Mouse (Mus musculus): ENCODE measurements around the gene Akr1a1. TPM values are rescaled to one million over a fixed set of nuclear protein-coding genes. Genes with fewer than 3 reads are reported as not detected.

The Akr1a1 gene
- polyA plus RNA-seq, 1 experiment: 737 TPM

- no peak overlapping the region for H3K4me3 ChIP-seq (ENCODE audit: insufficient read depth, poor library complexity, severe bottlenecking)
- H3K79me3 ChIP-seq (ENCODE audit: low read depth): peaks cover 14% of the 10 kb centered on the region
- H3ac ChIP-seq (ENCODE audit: control insufficient read depth, insufficient read length, low read depth): no peak overlapping the region
- H3K27me3 ChIP-seq (ENCODE audit: control insufficient read depth, insufficient read depth, insufficient read length): no peaks in the 10 kb centered on the region
- peaks cover 15% of the 10 kb centered on the region for H3K79me2 ChIP-seq (ENCODE audit: control insufficient read depth, insufficient read depth)
- no peak for TF ChIP-seq FOSL1 (IDR thresholded peaks at IDR 0.05; ENCODE audit: insufficient read depth, low read length, poor library complexity, severe bottlenecking)
- no peak for TF ChIP-seq MYOD1 (IDR thresholded peaks at IDR 0.05; ENCODE audit: control insufficient read depth, insufficient read length, low read depth)
- no peak for TF ChIP-seq USF1 (IDR thresholded peaks at IDR 0.05; ENCODE audit: low read depth)
- no peak for TF ChIP-seq CTCF (IDR thresholded peaks at IDR 0.05; ENCODE audit: control insufficient read depth, insufficient read depth, insufficient read length)
- TF ChIP-seq MAX (IDR thresholded peaks at IDR 0.05): no peak
- TF ChIP-seq MYOG (IDR thresholded peaks at IDR 0.05; ENCODE audit: control insufficient read depth, extremely low read depth, insufficient read length): no peak
- no peak for TF ChIP-seq CEBPB (IDR thresholded peaks at IDR 0.05; ENCODE audit: low read depth)
- H3K36me3 ChIP-seq (ENCODE audit: control insufficient read depth, insufficient read depth): no peaks in the 10 kb centered on the region
Measured at GRCm38 (mm10) chr4:116655100-116655499, 3.6 kb upstream of the Akr1a1 start.

- no peak overlapping the region for H3ac ChIP-seq (ENCODE audit: control insufficient read depth, insufficient read length, low read depth)
- H3K79me3 ChIP-seq (ENCODE audit: low read depth): peaks cover 31% of the 10 kb centered on the region
- H3K4me3 ChIP-seq (ENCODE audit: insufficient read depth, poor library complexity, severe bottlenecking): no peak overlapping the region
- H3K27me3 ChIP-seq (ENCODE audit: control insufficient read depth, insufficient read depth, insufficient read length): no peaks in the 10 kb centered on the region
- TF ChIP-seq MYOD1 (IDR thresholded peaks at IDR 0.05; ENCODE audit: control insufficient read depth, insufficient read length, low read depth): no peak
- no peak for TF ChIP-seq MAX (IDR thresholded peaks at IDR 0.05)
- no peak for TF ChIP-seq CTCF (IDR thresholded peaks at IDR 0.05; ENCODE audit: control insufficient read depth, insufficient read depth, insufficient read length)
- no peak for TF ChIP-seq MYOG (IDR thresholded peaks at IDR 0.05; ENCODE audit: control insufficient read depth, extremely low read depth, insufficient read length)
- no peak for TF ChIP-seq FOSL1 (IDR thresholded peaks at IDR 0.05; ENCODE audit: insufficient read depth, low read length, poor library complexity, severe bottlenecking)
- TF ChIP-seq CEBPB (IDR thresholded peaks at IDR 0.05; ENCODE audit: low read depth): no peak
- no peak for TF ChIP-seq USF1 (IDR thresholded peaks at IDR 0.05; ENCODE audit: low read depth)
- peaks cover 12% of the 10 kb centered on the region for H3K36me3 ChIP-seq (ENCODE audit: control insufficient read depth, insufficient read depth)
- peaks cover 34% of the 10 kb centered on the region for H3K79me2 ChIP-seq (ENCODE audit: control insufficient read depth, insufficient read depth)
Measured at GRCm38 (mm10) chr4:116653228-116653627, 1.7 kb upstream of the Akr1a1 start.

GRCm38 (mm10) chr4:116651797-116652135, 286 bp upstream of the Akr1a1 start:
- Histone ChIP-seq H3K79me3 (ENCODE audit: low read depth) (peaks cover 46% of the 10 kb centered on the region), H3K4me3 (ENCODE audit: insufficient read depth, poor library complexity, severe bottlenecking) (peak overlapping the region; percentile 83), H3K79me2 (ENCODE audit: control insufficient read depth, insufficient read depth) (peaks cover 49% of the 10 kb centered on the region), H3ac (ENCODE audit: control insufficient read depth, insufficient read length, low read depth) (peak overlapping the region; percentile 35), H3K36me3 (ENCODE audit: control insufficient read depth, insufficient read depth) (peaks cover 23% of the 10 kb centered on the region), H3K27me3 (ENCODE audit: control insufficient read depth, insufficient read depth, insufficient read length) (no peaks in the 10 kb centered on the region)
- no peak for TF ChIP-seq CEBPB (IDR thresholded peaks at IDR 0.05; ENCODE audit: low read depth)

GRCm38 (mm10) chr4:116650365-116650764, 1.1 kb downstream of the Akr1a1 start:
- peaks cover 59% of the 10 kb centered on the region for H3K79me3 ChIP-seq (ENCODE audit: low read depth)
- peak overlapping the region; percentile 92 for H3ac ChIP-seq (ENCODE audit: control insufficient read depth, insufficient read length, low read depth)
- TF ChIP-seq CTCF (IDR thresholded peaks at IDR 0.05; ENCODE audit: control insufficient read depth, insufficient read depth, insufficient read length): no peak
- TF ChIP-seq USF1 (IDR thresholded peaks at IDR 0.05; ENCODE audit: low read depth): no peak
- no peak for TF ChIP-seq FOSL1 (IDR thresholded peaks at IDR 0.05; ENCODE audit: insufficient read depth, low read length, poor library complexity, severe bottlenecking)
- no peak for TF ChIP-seq MYOG (IDR thresholded peaks at IDR 0.05; ENCODE audit: control insufficient read depth, extremely low read depth, insufficient read length)
- TF ChIP-seq MAX (IDR thresholded peaks at IDR 0.05): no peak
- no peak for TF ChIP-seq CEBPB (IDR thresholded peaks at IDR 0.05; ENCODE audit: low read depth)
- H3K36me3 ChIP-seq (ENCODE audit: control insufficient read depth, insufficient read depth): peaks cover 37% of the 10 kb centered on the region
- H3K4me3 ChIP-seq (ENCODE audit: insufficient read depth, poor library complexity, severe bottlenecking): peak overlapping the region; percentile 83
- H3K79me2 ChIP-seq (ENCODE audit: control insufficient read depth, insufficient read depth): peaks cover 63% of the 10 kb centered on the region
- H3K27me3 ChIP-seq (ENCODE audit: control insufficient read depth, insufficient read depth, insufficient read length): no peaks in the 10 kb centered on the region

GRCm38 (mm10) chr4:116649411-116649810, 2.1 kb downstream of the Akr1a1 start:
- no peak overlapping the region for H3K4me3 ChIP-seq (ENCODE audit: insufficient read depth, poor library complexity, severe bottlenecking)
- no peak for TF ChIP-seq CTCF (IDR thresholded peaks at IDR 0.05; ENCODE audit: control insufficient read depth, insufficient read depth, insufficient read length)
- no peak for TF ChIP-seq CEBPB (IDR thresholded peaks at IDR 0.05; ENCODE audit: low read depth)
- TF ChIP-seq MYOG (IDR thresholded peaks at IDR 0.05; ENCODE audit: control insufficient read depth, extremely low read depth, insufficient read length): no peak
- TF ChIP-seq MAX (IDR thresholded peaks at IDR 0.05): no peak
- peaks cover 45% of the 10 kb centered on the region for H3K36me3 ChIP-seq (ENCODE audit: control insufficient read depth, insufficient read depth)
- H3K79me2 ChIP-seq (ENCODE audit: control insufficient read depth, insufficient read depth): peaks cover 72% of the 10 kb centered on the region
- peaks cover 68% of the 10 kb centered on the region for H3K79me3 ChIP-seq (ENCODE audit: low read depth)
- no peaks in the 10 kb centered on the region for H3K27me3 ChIP-seq (ENCODE audit: control insufficient read depth, insufficient read depth, insufficient read length)
- H3ac ChIP-seq (ENCODE audit: control insufficient read depth, insufficient read length, low read depth): no peak overlapping the region

GRCm38 (mm10) chr4:116645624-116646023, 5.9 kb downstream of the Akr1a1 start:
- TF ChIP-seq USF1 (IDR thresholded peaks at IDR 0.05; ENCODE audit: low read depth): no peak
- no peak for TF ChIP-seq MYOD1 (IDR thresholded peaks at IDR 0.05; ENCODE audit: control insufficient read depth, insufficient read length, low read depth)
- no peak for TF ChIP-seq FOSL1 (IDR thresholded peaks at IDR 0.05; ENCODE audit: insufficient read depth, low read length, poor library complexity, severe bottlenecking)
- TF ChIP-seq CTCF (IDR thresholded peaks at IDR 0.05; ENCODE audit: control insufficient read depth, insufficient read depth, insufficient read length): no peak
- TF ChIP-seq MAX (IDR thresholded peaks at IDR 0.05): no peak
- Histone ChIP-seq H3K36me3 (ENCODE audit: control insufficient read depth, insufficient read depth) (peaks cover 76% of the 10 kb centered on the region), H3ac (ENCODE audit: control insufficient read depth, insufficient read length, low read depth) (no peak overlapping the region), H3K27me3 (ENCODE audit: control insufficient read depth, insufficient read depth, insufficient read length) (no peaks in the 10 kb centered on the region), H3K79me2 (ENCODE audit: control insufficient read depth, insufficient read depth) (peaks cover 100% of the 10 kb centered on the region), H3K79me3 (ENCODE audit: low read depth) (peaks cover 74% of the 10 kb centered on the region), H3K4me3 (ENCODE audit: insufficient read depth, poor library complexity, severe bottlenecking) (no peak overlapping the region)

All from C2C12 (cell line).